Mouse (Mus musculus) stomach, embryonic 15.5 days (tissue): ENCODE results near the gene Btnl6. TPM values are rescaled to one million over a fixed set of nuclear protein-coding genes. Genes with fewer than 3 reads are reported as not detected.

ENCODE experiments used
- polyA plus RNA-seq: library from polyadenylated mRNA; unstranded; fragments of >200 nt; fragmentation: Nextera tagmentation; extraction: Ambion mirVana; gene quantifications from 2 replicates; pipeline ENCODE4 v1.2.1, GENCODE M21; 2015

The Btnl6 gene
- polyA plus RNA-seq, 1 experiment from 2014 or later, result 1.2 TPM

Other genes starting within 250 kb of the Btnl6 start
- gene H2-Aa, start 229.5 kb downstream of the Btnl6 start, polyA plus RNA-seq, result 4.9 and 5.7 TPM in 2 replicates
- 4.8 and 5.0 TPM in 2 replicates for gene H2-Eb1, start 211.5 kb downstream of the Btnl6 start, polyA plus RNA-seq
- gene H2-Eb2, start 191.7 kb downstream of the Btnl6 start, polyA plus RNA-seq, result not detected in 2 replicates
- 0.53 and 0.94 TPM in 2 replicates for gene Btnl2, start 162.5 kb downstream of the Btnl6 start, polyA plus RNA-seq
- 1.7 and 2.1 TPM in 2 replicates for gene Btnl1, start 140.2 kb downstream of the Btnl6 start, polyA plus RNA-seq
- 1.1 and 1.3 TPM in 2 replicates for gene BC051142, start 118.5 kb downstream of the Btnl6 start, polyA plus RNA-seq
- gene Btnl4, start 40.0 kb downstream of the Btnl6 start, polyA plus RNA-seq, result 2.6 and 4.1 TPM in 2 replicates
- 5.8 and 7.9 TPM in 2 replicates for gene Notch4, start 46.9 kb upstream of the Btnl6 start, polyA plus RNA-seq
- gene Gpsm3, start 72.5 kb upstream of the Btnl6 start, polyA plus RNA-seq, result 10.2 and 11.9 TPM in 2 replicates
- 8.5 and 9.2 TPM in 2 replicates for gene Pbx2, start 73.9 kb upstream of the Btnl6 start, polyA plus RNA-seq
- 3.1 and 3.5 TPM in 2 replicates for gene Ager, start 80.5 kb upstream of the Btnl6 start, polyA plus RNA-seq
- 130 and 142 TPM in 2 replicates for gene Rnf5, start 86.3 kb upstream of the Btnl6 start, polyA plus RNA-seq
- gene Agpat1, start 86.9 kb upstream of the Btnl6 start, polyA plus RNA-seq, result 49.3 and 50.8 TPM in 2 replicates
- 3.7 and 3.8 TPM in 2 replicates for gene Egfl8, start 98.6 kb upstream of the Btnl6 start, polyA plus RNA-seq
- 23.7 and 26.2 TPM in 2 replicates for gene Ppt2, start 111.2 kb upstream of the Btnl6 start, polyA plus RNA-seq
- gene Prrt1, start 112.2 kb upstream of the Btnl6 start, polyA plus RNA-seq, result 0.35 and 0.63 TPM in 2 replicates
- 14.0 and 14.5 TPM in 2 replicates for gene Fkbpl, start 127.4 kb upstream of the Btnl6 start, polyA plus RNA-seq
- 72.0 and 76.7 TPM in 2 replicates for gene Atf6b, start 129.8 kb upstream of the Btnl6 start, polyA plus RNA-seq
- gene Tnxb, start 153.2 kb upstream of the Btnl6 start, polyA plus RNA-seq, result 0.97 and 1.4 TPM in 2 replicates
- gene C4b, start 226.5 kb upstream of the Btnl6 start, polyA plus RNA-seq, result 0.44 and 0.65 TPM in 2 replicates